Mouse (Mus musculus): ENCODE results near the gene Dennd1a.

The Dennd1a gene

GRCm38 (mm10) chr2:38028317-38028716 lies 258.9 kb downstream of the Dennd1a start:
- DNase-seq: no peak

- no peak for DNase-seq
Measured at GRCm38 (mm10) chr2:38025615-38026014, 261.6 kb downstream of the Dennd1a start.

GRCm38 (mm10) chr2:38023741-38024130 lies 263.5 kb downstream of the Dennd1a start:
- DNase-seq: no peak

- peak in 1 of 2 experiments; percentile 22 for DNase-seq
Measured at GRCm38 (mm10) chr2:38023054-38023740, 264.0 kb downstream of the Dennd1a start.

GRCm38 (mm10) chr2:38021166-38021565 lies 266.0 kb downstream of the Dennd1a start:
- DNase-seq: no peak

GRCm38 (mm10) chr2:38014702-38015101 lies 272.5 kb downstream of the Dennd1a start:
- DNase-seq: no peak

GRCm38 (mm10) chr2:38013839-38014365 lies 273.3 kb downstream of the Dennd1a start:
- peak; percentile 34 to 44 for DNase-seq

- no peak for DNase-seq
Measured at GRCm38 (mm10) chr2:38007238-38007637, 280.0 kb downstream of the Dennd1a start.

- no peak for DNase-seq
Measured at GRCm38 (mm10) chr2:38003183-38003680, 284.0 kb downstream of the Dennd1a start.

- no peak for DNase-seq
Measured at GRCm38 (mm10) chr2:38001004-38001403, 286.2 kb downstream of the Dennd1a start.

- no peak for DNase-seq
Measured at GRCm38 (mm10) chr2:37997966-37998365, 289.2 kb downstream of the Dennd1a start.

GRCm38 (mm10) chr2:37989091-37989490 lies 298.1 kb downstream of the Dennd1a start:
- DNase-seq: peak; percentile 13 to 37

GRCm38 (mm10) chr2:37988301-37988700 lies 298.9 kb downstream of the Dennd1a start:
- peak in 1 of 2 experiments; percentile 18 for DNase-seq

- DNase-seq: no peak
Measured at GRCm38 (mm10) chr2:37985690-37986222, 301.4 kb downstream of the Dennd1a start.

GRCm38 (mm10) chr2:37982714-37983113 lies 304.5 kb downstream of the Dennd1a start:
- no peak for DNase-seq

- no peak for DNase-seq
Measured at GRCm38 (mm10) chr2:37981562-37982403, 305.4 kb downstream of the Dennd1a start.

GRCm38 (mm10) chr2:37974201-37974600 lies 313.0 kb downstream of the Dennd1a start:
- DNase-seq: no peak

- no peak for DNase-seq
Measured at GRCm38 (mm10) chr2:37972621-37973020, 314.6 kb downstream of the Dennd1a start.

GRCm38 (mm10) chr2:37971726-37972125 lies 315.5 kb downstream of the Dennd1a start:
- DNase-seq: no peak

GRCm38 (mm10) chr2:37969713-37970485 lies 317.3 kb downstream of the Dennd1a start:
- DNase-seq: peak; percentile 73 to 81

GRCm38 (mm10) chr2:37964534-37964933 lies 322.7 kb downstream of the Dennd1a start:
- no peak for DNase-seq

- DNase-seq: no peak
Measured at GRCm38 (mm10) chr2:37963362-37963761, 323.8 kb downstream of the Dennd1a start.
